Mouse (Mus musculus): ENCODE data around the gene Sart3. TPM values are rescaled to one million over a fixed set of nuclear protein-coding genes. Genes with fewer than 3 reads are reported as not detected.

Sart3 gene
- total RNA-seq (2023), result 54.8 TPM

DNA sequence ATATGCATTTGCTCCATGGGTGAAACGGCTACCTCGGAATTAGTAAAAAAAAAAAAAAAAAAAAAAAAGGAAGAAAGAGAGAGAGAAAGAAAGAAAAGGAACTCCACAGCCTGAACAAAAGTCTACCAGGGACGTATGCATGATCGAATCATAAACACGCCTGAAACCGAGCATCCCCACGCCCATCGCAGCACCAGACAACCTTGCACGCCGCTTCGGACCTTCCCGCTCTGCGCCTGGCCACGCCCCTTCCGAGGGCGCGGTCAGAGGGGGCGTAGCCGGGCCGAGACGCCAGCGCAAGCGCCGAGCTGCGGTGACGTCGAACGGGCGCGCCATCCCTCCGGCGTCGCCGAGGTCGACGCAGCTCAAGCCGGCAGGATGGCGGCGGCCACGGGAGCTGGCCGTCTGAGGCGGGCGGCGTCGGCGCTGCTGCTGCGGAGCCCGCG lies at the start of gene Sart3, which contains the start of gene Iscu:
Gene Sart3 (minus strand): TSS at position 61 of the 446 bp plus-strand sequence.
Gene Iscu (plus strand): TSS at position 299 of the 446 bp plus-strand sequence.

DNA sequence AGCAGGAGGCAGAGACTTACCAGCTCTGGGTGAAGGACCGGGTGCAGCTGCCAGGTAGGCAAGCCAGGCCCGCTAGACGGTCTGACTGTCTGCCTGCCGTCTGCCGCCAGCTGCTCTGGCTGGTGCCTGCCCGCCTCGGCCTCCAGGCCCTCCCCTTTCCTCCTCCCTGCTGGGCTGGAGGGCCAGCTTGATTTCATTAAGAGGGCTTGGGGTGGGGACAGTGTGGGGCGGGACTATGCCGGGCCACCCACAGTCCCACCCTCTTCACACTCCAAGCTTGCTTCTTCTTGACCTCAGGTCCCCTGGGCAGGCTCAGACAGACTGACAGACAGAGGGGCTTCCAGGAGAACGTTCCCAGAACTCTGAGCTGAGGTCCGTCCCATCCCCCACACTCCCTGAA lies 28.0 kb upstream of the Sart3 start, which contains the start of gene Tmem119:
Gene Tmem119 (minus strand): TSS at position 237 of the 400 bp plus-strand sequence.

DNA sequence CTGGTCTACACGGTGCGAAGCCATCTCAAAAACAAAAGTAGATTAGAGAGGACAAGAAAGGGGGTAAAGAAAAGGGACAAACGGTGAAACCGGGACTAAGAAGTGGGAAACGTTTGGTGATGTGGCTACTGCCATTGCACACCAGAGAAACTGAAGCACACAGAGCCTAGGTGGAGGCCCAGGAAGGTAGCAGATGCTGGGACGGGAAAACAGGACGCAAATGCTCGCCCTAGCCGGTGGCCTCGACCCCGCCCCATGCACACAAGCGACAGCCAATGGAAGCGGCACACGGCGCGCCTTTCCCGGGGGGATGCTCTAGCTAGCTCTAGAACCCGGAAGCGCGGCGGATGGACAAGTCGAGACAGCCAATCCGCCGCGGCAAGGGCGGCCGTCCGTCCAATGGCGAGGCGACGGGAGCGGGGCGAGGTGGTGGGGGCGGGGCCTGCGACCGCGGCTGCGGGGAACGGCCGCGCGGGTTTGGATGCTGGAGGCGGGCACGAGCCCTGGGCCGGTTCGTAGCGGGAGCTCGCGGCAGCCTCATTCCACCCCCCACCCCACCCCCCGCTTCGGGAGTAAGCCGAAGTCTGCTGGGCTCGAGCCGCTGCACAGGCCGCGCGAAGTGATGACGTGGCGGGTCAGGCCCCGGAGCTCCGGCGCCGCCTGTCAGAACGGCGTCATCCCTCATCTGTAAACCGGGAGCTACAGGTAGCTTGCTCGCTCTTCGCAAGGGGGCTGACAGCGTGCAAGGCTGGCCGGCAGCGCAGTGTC lies 36.8 kb downstream of the Sart3 start, which contains the start of gene Ficd:
Gene Ficd (plus strand): TSS at position 459 of the 768 bp plus-strand sequence.

DNA sequence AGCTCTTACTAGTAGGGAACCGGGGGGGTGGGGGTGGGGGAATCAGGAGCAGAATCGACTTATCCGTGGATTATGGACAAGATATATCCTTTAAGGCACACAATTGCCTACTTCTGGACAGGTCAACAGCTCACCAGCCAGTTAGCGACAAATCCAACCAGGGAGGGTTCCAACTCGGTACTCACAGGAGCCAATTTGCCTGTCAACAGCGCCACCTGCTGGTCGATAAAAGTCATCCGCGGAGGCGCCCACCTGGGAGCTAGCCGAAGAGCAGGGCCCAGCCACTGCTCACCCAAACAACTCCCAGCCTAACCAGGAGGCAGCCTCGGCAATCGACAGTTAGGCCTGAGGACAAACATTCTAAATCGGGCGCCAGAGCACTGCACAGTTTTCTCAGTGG lies 47.9 kb downstream of the Sart3 start, which contains the start of gene 1700069L16Rik:
Gene 1700069L16Rik (minus strand): TSS at position 327 of the 400 bp plus-strand sequence.

Other genes starting within 250 kb of the Sart3 start
- 1.1 TPM for gene Cmklr1, start 122.1 kb downstream of the Sart3 start, total RNA-seq (2023)
- not detected for gene 1700069L16Rik, start 47.7 kb downstream of the Sart3 start, total RNA-seq (2023)
- 5.4 TPM for gene Ficd, start 36.7 kb downstream of the Sart3 start, total RNA-seq (2023)
- gene Iscu, start 238 bp upstream of the Sart3 start, total RNA-seq (2023), result 44.3 TPM
- not detected for gene Tmem119, start 28.0 kb upstream of the Sart3 start, total RNA-seq (2023)
- 398 TPM for gene Selplg, start 60.1 kb upstream of the Sart3 start, total RNA-seq (2023)
- 59.1 TPM for gene Coro1c, start 136.2 kb upstream of the Sart3 start, total RNA-seq (2023)
- 42.1 TPM for gene Ssh1, start 221.4 kb upstream of the Sart3 start, total RNA-seq (2023)
- not detected for gene Dao, start 231.2 kb upstream of the Sart3 start, total RNA-seq (2023)